Mouse (Mus musculus) R1 (cell line): ENCODE results near the gene Papss2.
A peak's percentile ranks its signal among the peaks of the same experiment; 100 is the strongest.

Source experiments
- DNase-seq: peaks from one replicate; pipeline ENCODE4 v3.0.0-alpha.2; 2018; ENCODE audit warnings: low read depth, low spot score

Papss2 gene

GRCm38 (mm10) chr19:32710288-32710687 lies 114.7 kb downstream of the Papss2 start:
- DNase-seq = peak; percentile 43

GRCm38 (mm10) chr19:32711761-32712541 lies 116.4 kb downstream of the Papss2 start:
- DNase-seq = peak; percentile 88

- peak; percentile 87 for DNase-seq
These were observed 117.0 kb downstream of the Papss2 start for GRCm38 (mm10) chr19:32712588-32713042.

DNA sequence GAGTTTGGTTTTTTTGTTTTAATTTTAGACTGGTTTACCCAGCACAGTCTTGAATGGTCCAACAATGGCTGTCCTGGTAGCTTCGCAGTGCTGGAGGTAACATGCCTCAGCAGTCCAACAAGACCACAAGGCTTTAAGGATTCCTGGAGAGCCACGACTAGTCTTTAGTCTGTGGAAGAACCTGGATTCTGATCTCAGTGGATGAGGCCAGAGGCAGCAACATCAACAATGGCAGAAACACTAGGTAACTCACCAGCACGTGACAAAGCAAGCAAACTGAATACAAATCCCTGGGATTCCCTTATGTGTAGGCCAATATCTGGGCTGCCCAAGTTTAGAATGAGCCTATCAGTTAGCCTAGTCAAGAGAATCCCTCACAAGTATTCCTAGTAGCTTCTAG lies 117.9 kb downstream of the Papss2 start:
- DNase-seq = no peak

- DNase-seq = peak; percentile 54
These were observed 119.6 kb downstream of the Papss2 start for GRCm38 (mm10) chr19:32715201-32715600.

DNA sequence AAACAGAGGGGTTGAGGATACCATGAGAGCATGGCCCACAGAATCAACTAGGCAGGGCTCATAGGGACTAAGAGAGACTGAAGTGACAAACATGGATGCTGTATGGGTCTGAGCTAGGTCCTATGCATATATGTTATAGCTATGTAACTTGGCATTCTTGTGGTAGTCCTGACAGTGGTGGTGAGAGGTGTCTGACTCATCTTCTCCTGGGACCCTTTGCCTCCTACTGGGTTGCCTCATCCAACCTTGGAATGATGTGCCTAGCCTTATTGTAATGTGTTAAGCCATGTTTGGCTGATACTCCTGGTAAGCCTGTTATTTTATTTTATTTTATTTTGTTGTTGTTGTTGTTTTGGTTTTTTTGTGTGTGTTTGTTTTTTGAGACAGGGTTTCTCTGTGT lies 120.1 kb downstream of the Papss2 start:
- DNase-seq = no peak
